Mouse (Mus musculus): Measurements from ENCODE around the gene Itpkb. TPM values are rescaled to one million over a fixed set of nuclear protein-coding genes. Genes with fewer than 3 reads are reported as not detected.

The Itpkb gene
- polyA plus RNA-seq, 1 experiment: 55.6 TPM

DNA sequence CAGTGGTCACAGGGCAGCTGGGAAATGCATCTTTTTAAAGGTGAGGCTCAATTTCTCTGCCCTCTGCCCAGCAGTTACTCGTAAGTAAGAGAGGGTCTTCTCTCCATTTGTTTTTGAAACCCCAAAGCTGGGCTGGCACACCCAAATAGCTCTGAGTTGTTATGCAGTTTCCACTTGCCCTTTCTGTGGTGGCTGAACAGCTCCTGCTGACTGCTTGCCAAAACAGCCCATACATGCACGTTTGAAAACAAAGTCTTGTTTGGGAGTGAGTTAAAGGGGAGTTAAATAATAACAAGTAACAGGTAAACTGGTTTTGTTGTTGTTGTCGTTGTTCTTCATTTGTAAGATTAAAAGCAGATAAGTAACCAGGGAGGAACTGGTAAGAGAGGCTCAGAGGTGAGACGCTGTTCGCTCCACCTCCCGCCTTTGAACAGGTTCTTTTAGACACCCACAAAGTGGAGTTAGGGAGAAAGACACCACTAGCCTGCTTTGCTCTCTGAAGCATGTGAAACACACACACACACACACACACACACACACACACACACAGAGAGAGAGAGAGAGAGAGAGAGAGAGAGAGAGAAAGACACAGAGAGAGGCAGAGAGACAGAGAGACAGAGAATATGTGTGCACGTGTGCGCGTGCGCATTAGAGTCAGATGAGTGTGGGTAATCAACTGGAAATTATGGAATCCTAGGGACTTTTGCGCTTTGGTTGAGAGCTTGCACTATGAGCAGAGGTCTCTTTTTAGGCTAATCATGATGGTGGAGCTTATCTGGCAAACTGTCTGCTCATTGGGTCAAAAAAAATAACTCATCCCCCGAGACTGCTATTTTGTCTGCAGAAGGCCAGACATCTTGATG, 5.5 kb downstream of the Itpkb start:
- WGBS: 50% methylated on average over 12 of the region's 12 CpGs
- H3K4me3 ChIP-seq (replicated peaks; ENCODE audit: extremely low read depth, low read depth, low read length): peak overlapping the region; percentile 50
- DNase-seq: no peak
- TF ChIP-seq POLR2A (IDR thresholded peaks at IDR 0.05; ENCODE audit: borderline replicate concordance, extremely low read depth, low read depth, low read length) (no peak), CTCF (IDR thresholded peaks at IDR 0.05; ENCODE audit: insufficient read depth, low read length) (no peak)
- peaks cover 24% of the 10 kb centered on the region for H3K4me1 ChIP-seq (ENCODE audit: control insufficient read depth, insufficient read depth, low read length)

- Histone ChIP-seq H3K4me1 (ENCODE audit: control insufficient read depth, insufficient read depth, low read length) (peaks cover 37% of the 10 kb centered on the region), H3K4me3 (replicated peaks; ENCODE audit: extremely low read depth, low read depth, low read length) (no peak overlapping the region)
- WGBS: 52% methylated on average over 8 of the region's 8 CpGs
- TF ChIP-seq POLR2A (IDR thresholded peaks at IDR 0.05; ENCODE audit: borderline replicate concordance, extremely low read depth, low read depth, low read length) (no peak), CTCF (IDR thresholded peaks at IDR 0.05; ENCODE audit: insufficient read depth, low read length) (no peak)
- no peak for DNase-seq
These were observed 8.1 kb downstream of the Itpkb start for GRCm38 (mm10) chr1:180338358-180338757.

- DNase-seq: no peak
- 64% methylated on average over 5 of the region's 5 CpGs for WGBS
These were observed 8.9 kb downstream of the Itpkb start for GRCm38 (mm10) chr1:180339143-180339542.

DNA sequence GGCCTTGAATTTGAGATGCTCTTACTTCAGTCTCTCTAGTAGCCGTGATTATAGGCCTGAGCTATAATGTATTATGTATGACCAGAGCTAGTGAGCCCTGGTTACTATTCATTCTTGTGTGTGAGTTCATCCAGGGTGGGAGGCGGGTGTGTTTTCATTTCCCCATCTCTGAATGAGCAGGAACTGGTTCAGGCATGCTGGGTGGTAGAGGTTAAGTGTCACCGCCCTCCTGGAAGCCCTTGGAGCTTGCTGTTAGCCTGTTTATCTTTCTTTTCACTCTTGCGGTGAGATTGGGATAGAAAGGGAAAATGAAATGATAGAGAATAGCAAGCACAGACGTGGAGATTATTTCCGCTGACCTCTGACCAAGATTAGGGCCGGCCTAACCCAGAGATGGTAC, 12.7 kb downstream of the Itpkb start:
- Histone ChIP-seq H3K4me3 (replicated peaks; ENCODE audit: extremely low read depth, low read depth, low read length) (no peak overlapping the region), H3K4me1 (ENCODE audit: control insufficient read depth, insufficient read depth, low read length) (peaks cover 30% of the 10 kb centered on the region)
- 42% methylated on average over 7 of the region's 7 CpGs for WGBS
- TF ChIP-seq CTCF (IDR thresholded peaks at IDR 0.05; ENCODE audit: insufficient read depth, low read length): no peak
- no peak for TF ChIP-seq POLR2A (IDR thresholded peaks at IDR 0.05; ENCODE audit: borderline replicate concordance, extremely low read depth, low read depth, low read length)
- DNase-seq: no peak

More at GRCm38 (mm10) chr1:180339143-180339542, 8.9 kb downstream of the Itpkb start:
- no peak overlapping the region for H3K4me3 ChIP-seq (replicated peaks; ENCODE audit: extremely low read depth, low read depth, low read length)
- peaks cover 39% of the 10 kb centered on the region for H3K4me1 ChIP-seq (ENCODE audit: control insufficient read depth, insufficient read depth, low read length)
- no peak for TF ChIP-seq POLR2A (IDR thresholded peaks at IDR 0.05; ENCODE audit: borderline replicate concordance, extremely low read depth, low read depth, low read length)
- no peak for TF ChIP-seq CTCF (IDR thresholded peaks at IDR 0.05; ENCODE audit: insufficient read depth, low read length)

GRCm38 (mm10) chr1:180343434-180344210, 13.3 kb downstream of the Itpkb start:
- no peak for DNase-seq
- TF ChIP-seq POLR2A (IDR thresholded peaks at IDR 0.05; ENCODE audit: borderline replicate concordance, extremely low read depth, low read depth, low read length): no peak
- no peak for TF ChIP-seq CTCF (IDR thresholded peaks at IDR 0.05; ENCODE audit: insufficient read depth, low read length)
- Histone ChIP-seq H3K4me1 (ENCODE audit: control insufficient read depth, insufficient read depth, low read length) (peaks cover 28% of the 10 kb centered on the region), H3K4me3 (replicated peaks; ENCODE audit: extremely low read depth, low read depth, low read length) (no peak overlapping the region)
- WGBS: 14% methylated on average over 8 of the region's 8 CpGs

GRCm38 (mm10) chr1:180345098-180345497, 14.8 kb downstream of the Itpkb start:
- peaks cover 28% of the 10 kb centered on the region for H3K4me1 ChIP-seq (ENCODE audit: control insufficient read depth, insufficient read depth, low read length)
- TF ChIP-seq CTCF (IDR thresholded peaks at IDR 0.05; ENCODE audit: insufficient read depth, low read length): no peak
- TF ChIP-seq POLR2A (IDR thresholded peaks at IDR 0.05; ENCODE audit: borderline replicate concordance, extremely low read depth, low read depth, low read length): no peak
- H3K4me3 ChIP-seq (replicated peaks; ENCODE audit: extremely low read depth, low read depth, low read length): no peak overlapping the region
- no peak for DNase-seq
- 82% methylated on average over 5 of the region's 5 CpGs for WGBS

DNA sequence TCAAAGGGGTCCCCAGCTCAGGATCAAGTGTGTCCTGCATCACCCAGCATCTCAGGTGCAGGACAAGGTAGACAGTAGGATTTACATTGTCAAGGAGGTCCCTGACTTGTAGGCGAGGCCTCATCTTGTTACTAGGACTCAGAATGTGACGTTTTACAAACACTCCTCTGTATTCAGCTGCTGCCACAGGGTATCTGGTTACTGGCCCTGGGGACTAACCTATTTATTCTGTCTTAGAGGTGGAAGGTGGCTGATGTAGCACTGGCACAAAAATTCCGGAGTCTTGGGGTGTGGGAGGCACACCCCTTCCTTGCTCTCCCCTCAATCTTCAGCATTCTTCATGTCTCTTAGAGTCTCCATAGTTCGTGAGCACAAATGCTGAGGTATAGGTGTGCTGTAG, 16.8 kb downstream of the Itpkb start:
- TF ChIP-seq POLR2A (IDR thresholded peaks at IDR 0.05; ENCODE audit: borderline replicate concordance, extremely low read depth, low read depth, low read length) (no peak), CTCF (IDR thresholded peaks at IDR 0.05; ENCODE audit: insufficient read depth, low read length) (no peak)
- WGBS: 60% methylated on average over 4 of the region's 4 CpGs

GRCm38 (mm10) chr1:180347907-180348306, 17.6 kb downstream of the Itpkb start:
- no peak for TF ChIP-seq CTCF (IDR thresholded peaks at IDR 0.05; ENCODE audit: insufficient read depth, low read length)
- TF ChIP-seq POLR2A (IDR thresholded peaks at IDR 0.05; ENCODE audit: borderline replicate concordance, extremely low read depth, low read depth, low read length): no peak
- WGBS: 63% methylated on average over 6 of the region's 6 CpGs
- DNase-seq: no peak

More for the DNA sequence above, 16.8 kb downstream of the Itpkb start:
- Histone ChIP-seq H3K4me3 (replicated peaks; ENCODE audit: extremely low read depth, low read depth, low read length) (no peak overlapping the region), H3K4me1 (ENCODE audit: control insufficient read depth, insufficient read depth, low read length) (peaks cover 25% of the 10 kb centered on the region)
- no peak for DNase-seq

GRCm38 (mm10) chr1:180349090-180349489, 18.8 kb downstream of the Itpkb start:
- TF ChIP-seq CTCF (IDR thresholded peaks at IDR 0.05; ENCODE audit: insufficient read depth, low read length) (no peak), POLR2A (IDR thresholded peaks at IDR 0.05; ENCODE audit: borderline replicate concordance, extremely low read depth, low read depth, low read length) (no peak)
- no peak for DNase-seq
- Histone ChIP-seq H3K4me1 (ENCODE audit: control insufficient read depth, insufficient read depth, low read length) (peaks cover 26% of the 10 kb centered on the region), H3K4me3 (replicated peaks; ENCODE audit: extremely low read depth, low read depth, low read length) (no peak overlapping the region)

More at GRCm38 (mm10) chr1:180347907-180348306, 17.6 kb downstream of the Itpkb start:
- no peak overlapping the region for H3K4me3 ChIP-seq (replicated peaks; ENCODE audit: extremely low read depth, low read depth, low read length)
- H3K4me1 ChIP-seq (ENCODE audit: control insufficient read depth, insufficient read depth, low read length): peaks cover 27% of the 10 kb centered on the region

All from lung, adult 2 months (tissue).